Mouse (Mus musculus): ENCODE results near the gene Ndufv1. TPM values are rescaled to one million over a fixed set of nuclear protein-coding genes. Genes with fewer than 3 reads are reported as not detected.
"Not testable (repeated sequence)": the region's sequence is repeated elsewhere in the genome, so short reads cannot be mapped to it uniquely, and the experiment has no call there.

The Ndufv1 gene
- polyA plus RNA-seq, 1 experiment from 2014 or later, result 552 TPM

GRCm38 (mm10) chr19:3967258-3967657, 45.3 kb downstream of the Ndufv1 start:
- ATAC-seq (ENCODE audit: insufficient number of reproducible peaks, insufficient read depth, low FRiP score, low read depth), result no peak
- Histone ChIP-seq H3K36me3 (ENCODE audit: control insufficient read depth, insufficient read depth, low read length) (no peaks in the 10 kb centered on the region), H3K4me1 (ENCODE audit: control insufficient read depth in 2 of 2, insufficient read depth in 2 of 2, low read length in 2 of 2) (peaks cover 3 to 5% of the 10 kb centered on the region in 2 experiments; a peak in 3 of 4 replicates), H3K9me3 (ENCODE audit: control insufficient read depth, low read length) (no peaks in the 10 kb centered on the region), H3K9ac (ENCODE audit: low read length) (no peak overlapping the region), H3K4me2 (ENCODE audit: low read length) (no peak overlapping the region), H3K4me3 (ENCODE audit: control insufficient read depth in 1 of 2, insufficient read depth in 1 of 2, low read depth in 1 of 2, low read length in 2 of 2) (no peak overlapping the region), H3K27ac (replicated peaks in 1 of 2; ENCODE audit: control insufficient read depth in 1 of 2, insufficient read depth in 1 of 2, low read depth in 2 of 2, low read length in 2 of 2) (no peak overlapping the region), H3K27me3 (ENCODE audit: control insufficient read depth, insufficient read depth, low read length) (no peaks in the 10 kb centered on the region)
- WGBS, result 28% methylated on average over 3 of the region's 3 CpGs

- H3K4me3 ChIP-seq (ENCODE audit: control insufficient read depth in 1 of 2, insufficient read depth in 1 of 2, low read depth in 1 of 2, low read length in 2 of 2), result no peak overlapping the region
- H3K4me2 ChIP-seq (ENCODE audit: low read length), result no peak overlapping the region
- H3K36me3 ChIP-seq (ENCODE audit: control insufficient read depth, insufficient read depth, low read length), result no peaks in the 10 kb centered on the region
- no peaks in the 10 kb centered on the region for H3K9me3 ChIP-seq (ENCODE audit: control insufficient read depth, low read length)
- ATAC-seq (ENCODE audit: insufficient number of reproducible peaks, insufficient read depth, low FRiP score, low read depth), result no peak
- no peaks in the 10 kb centered on the region for H3K27me3 ChIP-seq (ENCODE audit: control insufficient read depth, insufficient read depth, low read length)
- no peak overlapping the region for H3K27ac ChIP-seq (replicated peaks in 1 of 2; ENCODE audit: control insufficient read depth in 1 of 2, insufficient read depth in 1 of 2, low read depth in 2 of 2, low read length in 2 of 2)
- H3K9ac ChIP-seq (ENCODE audit: low read length), result no peak overlapping the region
- 64% methylated on average over 11 of the region's 11 CpGs for WGBS
- H3K4me1 ChIP-seq (ENCODE audit: control insufficient read depth in 2 of 2, insufficient read depth in 2 of 2, low read length in 2 of 2), result peaks cover 3 to 5% of the 10 kb centered on the region in 2 experiments; a peak in 3 of 4 replicates
Measured at GRCm38 (mm10) chr19:3966330-3967075, 46.1 kb downstream of the Ndufv1 start.

- H3K4me1 ChIP-seq (ENCODE audit: control insufficient read depth in 2 of 2, insufficient read depth in 2 of 2, low read length in 2 of 2), result peaks cover 2 to 5% of the 10 kb centered on the region in 2 experiments; a peak in 3 of 4 replicates
- H3K9ac ChIP-seq (ENCODE audit: low read length), result no peak overlapping the region
- ATAC-seq (ENCODE audit: insufficient number of reproducible peaks, insufficient read depth, low FRiP score, low read depth), result no peak
- 72% methylated on average over 4 of the region's 4 CpGs for WGBS
- H3K36me3 ChIP-seq (ENCODE audit: control insufficient read depth, insufficient read depth, low read length), result no peaks in the 10 kb centered on the region
- H3K4me2 ChIP-seq (ENCODE audit: low read length), result no peak overlapping the region
- no peaks in the 10 kb centered on the region for H3K9me3 ChIP-seq (ENCODE audit: control insufficient read depth, low read length)
- H3K4me3 ChIP-seq (ENCODE audit: control insufficient read depth in 1 of 2, insufficient read depth in 1 of 2, low read depth in 1 of 2, low read length in 2 of 2), result no peak overlapping the region
- H3K27ac ChIP-seq (replicated peaks in 1 of 2; ENCODE audit: control insufficient read depth in 1 of 2, insufficient read depth in 1 of 2, low read depth in 2 of 2, low read length in 2 of 2), result no peak overlapping the region
- no peaks in the 10 kb centered on the region for H3K27me3 ChIP-seq (ENCODE audit: control insufficient read depth, insufficient read depth, low read length)
Measured at GRCm38 (mm10) chr19:3964030-3964429, 48.6 kb downstream of the Ndufv1 start.

- H3K4me3 ChIP-seq (ENCODE audit: control insufficient read depth in 1 of 2, insufficient read depth in 1 of 2, low read depth in 1 of 2, low read length in 2 of 2), result no peak overlapping the region
- H3K4me1 ChIP-seq (ENCODE audit: control insufficient read depth in 2 of 2, insufficient read depth in 2 of 2, low read length in 2 of 2), result peaks cover 0 to 5% of the 10 kb centered on the region in 2 experiments; a peak in 2 of 4 replicates
- no peak overlapping the region for H3K4me2 ChIP-seq (ENCODE audit: low read length)
- H3K36me3 ChIP-seq (ENCODE audit: control insufficient read depth, insufficient read depth, low read length), result no peaks in the 10 kb centered on the region
- H3K27me3 ChIP-seq (ENCODE audit: control insufficient read depth, insufficient read depth, low read length), result no peaks in the 10 kb centered on the region
- ATAC-seq (ENCODE audit: insufficient number of reproducible peaks, insufficient read depth, low FRiP score, low read depth), result no peak
- H3K27ac ChIP-seq (replicated peaks in 1 of 2; ENCODE audit: control insufficient read depth in 1 of 2, insufficient read depth in 1 of 2, low read depth in 2 of 2, low read length in 2 of 2), result no peak overlapping the region
- WGBS, result 18% methylated on average over 2 of the region's 2 CpGs
- no peak overlapping the region for H3K9ac ChIP-seq (ENCODE audit: low read length)
- no peaks in the 10 kb centered on the region for H3K9me3 ChIP-seq (ENCODE audit: control insufficient read depth, low read length)
Measured at GRCm38 (mm10) chr19:3962469-3962868, 50.1 kb downstream of the Ndufv1 start.

- not testable (repeated sequence) for H3K36me3 ChIP-seq (ENCODE audit: control insufficient read depth, insufficient read depth, low read length); H3K4me2 ChIP-seq (ENCODE audit: low read length); H3K27me3 ChIP-seq (ENCODE audit: control insufficient read depth, insufficient read depth, low read length); ATAC-seq (ENCODE audit: insufficient number of reproducible peaks, insufficient read depth, low FRiP score, low read depth); H3K9ac ChIP-seq (ENCODE audit: low read length); H3K9me3 ChIP-seq (ENCODE audit: control insufficient read depth, low read length); H3K27ac ChIP-seq (replicated peaks in 1 of 2; ENCODE audit: control insufficient read depth in 1 of 2, insufficient read depth in 1 of 2, low read depth in 2 of 2, low read length in 2 of 2); H3K4me3 ChIP-seq (ENCODE audit: control insufficient read depth in 1 of 2, insufficient read depth in 1 of 2, low read depth in 1 of 2, low read length in 2 of 2); H3K4me1 ChIP-seq (ENCODE audit: control insufficient read depth in 2 of 2, insufficient read depth in 2 of 2, low read length in 2 of 2)
- 67% methylated on average over 6 of the region's 6 CpGs for WGBS
Measured at GRCm38 (mm10) chr19:3961805-3962204, 50.8 kb downstream of the Ndufv1 start.

DNA sequence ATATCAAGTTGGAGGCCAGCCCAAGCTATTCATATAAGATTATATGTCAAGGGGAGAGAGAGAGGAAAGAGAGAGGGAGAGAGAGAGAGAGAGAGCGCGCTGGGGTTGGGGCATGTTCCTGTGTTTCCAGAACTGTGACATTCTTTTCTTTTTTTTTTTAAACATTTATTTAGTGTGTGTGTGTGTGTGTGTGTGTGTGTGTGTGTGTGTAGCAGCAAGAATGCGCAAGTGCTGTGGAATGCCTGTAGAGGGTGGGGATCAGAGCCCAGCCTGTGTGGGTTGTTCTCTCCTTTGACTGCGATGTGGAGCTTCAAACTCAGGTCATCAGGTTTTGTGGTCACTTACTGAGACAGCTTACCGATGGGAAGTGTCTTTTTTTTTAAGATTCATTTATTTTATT, 52.4 kb downstream of the Ndufv1 start:
- H3K27me3 ChIP-seq (ENCODE audit: control insufficient read depth, insufficient read depth, low read length), result 0 out of 2 replicates have a peak, but pooled peaks cover 3% of the 10 kb centered on the region
- WGBS, result 82% methylated on average over 5 of the region's 5 CpGs
- ATAC-seq (ENCODE audit: insufficient number of reproducible peaks, insufficient read depth, low FRiP score, low read depth), result no peak

GRCm38 (mm10) chr19:3959030-3959429, 53.6 kb downstream of the Ndufv1 start:
- Histone ChIP-seq H3K9ac (ENCODE audit: low read length) (no peak overlapping the region), H3K4me1 (ENCODE audit: control insufficient read depth in 2 of 2, insufficient read depth in 2 of 2, low read length in 2 of 2) (peaks cover 0 to 6% of the 10 kb centered on the region in 2 experiments; a peak in 1 of 4 replicates), H3K36me3 (ENCODE audit: control insufficient read depth, insufficient read depth, low read length) (no peaks in the 10 kb centered on the region), H3K9me3 (ENCODE audit: control insufficient read depth, low read length) (no peaks in the 10 kb centered on the region), H3K4me2 (ENCODE audit: low read length) (no peak overlapping the region), H3K27ac (replicated peaks in 1 of 2; ENCODE audit: control insufficient read depth in 1 of 2, insufficient read depth in 1 of 2, low read depth in 2 of 2, low read length in 2 of 2) (no peak overlapping the region), H3K27me3 (ENCODE audit: control insufficient read depth, insufficient read depth, low read length) (0 out of 2 replicates have a peak, but pooled peaks cover 3% of the 10 kb centered on the region), H3K4me3 (ENCODE audit: control insufficient read depth in 1 of 2, insufficient read depth in 1 of 2, low read depth in 1 of 2, low read length in 2 of 2) (no peak overlapping the region)
- ATAC-seq (ENCODE audit: insufficient number of reproducible peaks, insufficient read depth, low FRiP score, low read depth), result no peak

More for the DNA sequence above, 52.4 kb downstream of the Ndufv1 start:
- H3K4me2 ChIP-seq (ENCODE audit: low read length), result no peak overlapping the region
- no peak overlapping the region for H3K4me3 ChIP-seq (ENCODE audit: control insufficient read depth in 1 of 2, insufficient read depth in 1 of 2, low read depth in 1 of 2, low read length in 2 of 2)
- H3K27ac ChIP-seq (replicated peaks in 1 of 2; ENCODE audit: control insufficient read depth in 1 of 2, insufficient read depth in 1 of 2, low read depth in 2 of 2, low read length in 2 of 2), result no peak overlapping the region
- H3K4me1 ChIP-seq (ENCODE audit: control insufficient read depth in 2 of 2, insufficient read depth in 2 of 2, low read length in 2 of 2), result peaks cover 0 to 6% of the 10 kb centered on the region in 2 experiments; a peak in 1 of 4 replicates
- H3K9ac ChIP-seq (ENCODE audit: low read length), result no peak overlapping the region
- H3K36me3 ChIP-seq (ENCODE audit: control insufficient read depth, insufficient read depth, low read length), result no peaks in the 10 kb centered on the region
- H3K9me3 ChIP-seq (ENCODE audit: control insufficient read depth, low read length), result no peaks in the 10 kb centered on the region

Data from heart, embryonic 14.5 days (tissue).